Mouse (Mus musculus) cerebellum, adult 9-11 months (tissue): ENCODE data around the gene Aqp2.

Experiments
- DNase-seq: peaks from one replicate; pipeline ENCODE4 v3.0.0; 2022

Aqp2 gene

DNA sequence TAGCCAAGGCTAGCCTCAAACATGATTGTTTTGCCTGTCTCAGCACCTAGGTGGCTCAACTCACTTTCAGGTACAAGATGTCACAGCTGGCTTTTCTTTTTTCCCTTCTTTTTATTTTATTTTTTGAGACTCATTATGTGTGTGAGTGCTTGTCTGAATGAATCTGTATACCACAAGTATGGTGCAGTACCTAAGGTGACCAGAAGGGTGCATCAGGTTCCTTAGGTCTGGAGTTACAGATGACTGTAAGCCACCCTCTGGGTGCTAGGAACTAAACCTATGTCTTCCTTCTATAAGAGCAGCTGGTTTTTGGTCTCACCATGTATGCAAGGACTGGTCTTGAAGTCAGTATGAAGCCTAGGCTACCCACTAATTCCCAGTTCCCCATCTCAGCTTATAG lies 52.8 kb downstream of the Aqp2 start:
- no peak for DNase-seq
